ENCODE assay signal across 9 mouse cellular contexts in genomic region chr10:75106940-75107381, GRCm38 (mm10). TPM values are rescaled to one million over a fixed set of nuclear protein-coding genes. Genes with fewer than 3 reads are reported as not detected.
DNase-seq lines count a peak whose midpoint lies in the region; ATAC-seq lines count a peak whose summit lies in the region.
"Had no signal": no experiment of that assay in that cellular context is flagged by ENCODE, and none has a peak within 500 bp of the region (broad histone marks: within the 10 kb centered on the region; RNA-seq: fewer than 3 reads in every experiment).

No protein-coding gene starts in this region.

- no peak overlapping the region; the same call in 1 of the 2 replicates for H3K9ac ChIP-seq in heart, embryonic 13.5 days
- H3K9ac ChIP-seq in hindbrain, embryonic 13.5 days: peak overlapping the region; percentile 56
- H3K9ac ChIP-seq in midbrain, embryonic 14.5 days (replicated peaks; ENCODE audit: low read length): no peak overlapping the region; the same call in 1 of the 2 replicates

- no peak for DNase-seq in heart, postnatal 4 days
- peak; percentile 43 for DNase-seq in midbrain, embryonic 14.5 days
- no peak for DNase-seq in cerebellum, postnatal 25 days
- no peak for DNase-seq in urinary bladder, postnatal 36 days (ENCODE audit: low spot score in 2 of 2)
- DNase-seq: thymus, adult 2 months had no signal

- H3K9me3 ChIP-seq in heart, embryonic 13.5 days: no peaks in the 10 kb centered on the region
- H3K9me3 ChIP-seq in hindbrain, embryonic 13.5 days: no peaks in the 10 kb centered on the region
- H3K9me3 ChIP-seq in midbrain, embryonic 14.5 days (ENCODE audit: control insufficient read depth, low read length): no peaks in the 10 kb centered on the region

- H3K27ac ChIP-seq in heart, embryonic 13.5 days (replicated peaks): peak overlapping the region; percentile 77
- H3K27ac ChIP-seq in brown adipose tissue, adult 24 weeks (replicated peaks; ENCODE audit: low read depth, low read length): peak overlapping the region; percentile 71
- H3K27ac ChIP-seq in hindbrain, embryonic 13.5 days: peak overlapping the region; percentile 61
- H3K27ac ChIP-seq in midbrain, embryonic 14.5 days (replicated peaks; ENCODE audit: low read depth, low read length): peak overlapping the region; percentile 53

- no peak for ATAC-seq in heart, embryonic 13.5 days (ENCODE audit: extremely low read depth, insufficient number of reproducible peaks, low FRiP score, low TSS enrichment)
- no peak for ATAC-seq in hindbrain, embryonic 13.5 days (ENCODE audit: low FRiP score)
- no peak for ATAC-seq in midbrain, embryonic 14.5 days (ENCODE audit: low FRiP score, low TSS enrichment)
- no peak for ATAC-seq in CD4-positive, CD25-positive, alpha-beta regulatory T cell, adult 4 months

- peaks cover 16% of the 10 kb centered on the region for H3K27me3 ChIP-seq in heart, embryonic 13.5 days (replicated peaks)
- H3K27me3 ChIP-seq in hindbrain, embryonic 13.5 days: no peaks in the 10 kb centered on the region
- H3K27me3 ChIP-seq in midbrain, embryonic 14.5 days (ENCODE audit: control insufficient read depth, insufficient read depth, low read length): no peaks in the 10 kb centered on the region

- H3K4me2 ChIP-seq in heart, embryonic 13.5 days: no peak overlapping the region
- no peak overlapping the region for H3K4me2 ChIP-seq in hindbrain, embryonic 13.5 days
- no peak overlapping the region for H3K4me2 ChIP-seq in midbrain, embryonic 14.5 days (ENCODE audit: low read length)

- WGBS in heart, embryonic 13.5 days: 29% methylated on average over 5 of the region's 5 CpGs
- 17% methylated on average over 5 of the region's 5 CpGs for WGBS in hindbrain, embryonic 13.5 days
- WGBS in midbrain, embryonic 14.5 days: 3% methylated on average over 5 of the region's 5 CpGs

- H3K36me3 ChIP-seq in heart, embryonic 13.5 days: no peaks in the 10 kb centered on the region
- no peaks in the 10 kb centered on the region for H3K36me3 ChIP-seq in hindbrain, embryonic 13.5 days
- no peaks in the 10 kb centered on the region for H3K36me3 ChIP-seq in midbrain, embryonic 14.5 days (ENCODE audit: control insufficient read depth, insufficient read depth, low read length)

- H3K4me1 ChIP-seq in heart, embryonic 13.5 days: peaks cover 60% of the 10 kb centered on the region
- peaks cover 31% of the 10 kb centered on the region for H3K4me1 ChIP-seq in brown adipose tissue, adult 24 weeks (ENCODE audit: control insufficient read depth, insufficient read depth, insufficient read length, low read length)
- H3K4me1 ChIP-seq in hindbrain, embryonic 13.5 days (replicated peaks): peaks cover 60% of the 10 kb centered on the region
- peaks cover 31% of the 10 kb centered on the region for H3K4me1 ChIP-seq in midbrain, embryonic 14.5 days (ENCODE audit: control insufficient read depth, insufficient read depth, low read length)

- no peak overlapping the region for H3K4me3 ChIP-seq in heart, embryonic 13.5 days
- H3K4me3 ChIP-seq in brown adipose tissue, adult 24 weeks (ENCODE audit: insufficient read depth, low read depth, low read length): no peak overlapping the region
- H3K4me3 ChIP-seq in hindbrain, embryonic 13.5 days: no peak overlapping the region
- no peak overlapping the region for H3K4me3 ChIP-seq in midbrain, embryonic 14.5 days (replicated peaks; ENCODE audit: low read depth, low read length)

RNA-seq across cellular contexts. Expression of gene Bcr, which starts 46.6 kb away (rescaled TPM):
- polyA plus RNA-seq in heart, embryonic 13.5 days (2015; fragmentation: Nextera tagmentation; extraction: Ambion mirVana): 14.3 and 15.4 TPM in 2 replicates
- 10 to 100 TPM; 15.5 to 16.4 TPM for total RNA-seq in heart, postnatal 4 days (2021)
- polyA plus RNA-seq in brown adipose tissue, adult 24 weeks (2012; ENCODE audit: insufficient read depth, insufficient read length, missing spikeins): 9.1 and 9.5 TPM in 2 replicates
- 15.1 and 15.8 TPM in 2 replicates for polyA plus RNA-seq in hindbrain, embryonic 13.5 days (2015; fragmentation: Nextera tagmentation; extraction: Ambion mirVana)
- polyA plus RNA-seq in midbrain, embryonic 14.5 days (2014; fragmentation: Nextera tagmentation; extraction: Ambion mirVana): 20.9 and 22.8 TPM in 2 replicates
- 1 to 10 TPM; 4.4 to 7.0 TPM for polyA plus RNA-seq in CD4-positive, CD25-positive, alpha-beta regulatory T cell, adult 4 months (2017; shearing (Covaris generic))
